Mouse (Mus musculus) megakaryocyte, embryonic 14.5 days (primary cell): ENCODE results near the gene Fdxr.

Source experiments
- FLI1 ChIP-seq: IDR thresholded peaks from 2 replicates; pipeline ENCODE4 v1.6.1; 2012; ENCODE audit warnings: low read length, inconsistent platforms, mixed read lengths
- GATA1 ChIP-seq: IDR thresholded peaks from 3 replicates; pipeline ENCODE4 v1.6.1; 2012; ENCODE audit warnings: mixed read lengths, low read length, inconsistent platforms, borderline replicate concordance

DNA sequence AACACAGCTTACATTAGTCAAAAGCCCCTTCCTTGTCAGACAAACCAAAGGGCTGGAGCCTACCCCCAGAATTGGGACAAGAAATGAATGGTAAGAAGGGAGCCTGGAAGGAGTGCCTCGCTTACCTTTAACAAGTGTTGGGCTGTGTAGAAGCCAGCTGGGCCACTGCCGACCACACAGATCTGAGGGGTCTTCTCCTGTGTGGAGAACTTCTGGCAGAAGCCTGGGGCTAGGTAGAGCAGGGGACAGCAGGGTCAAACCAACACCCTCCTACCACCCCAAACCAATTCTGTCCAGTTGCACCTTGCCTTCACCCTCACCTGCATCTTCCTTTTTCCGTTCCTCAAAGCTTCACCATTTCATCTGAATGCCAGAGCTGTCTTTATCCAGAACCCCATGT is 896 bp downstream of the Fdxr start:
- TF ChIP-seq GATA1 (no peak), FLI1 (no peak)
